Mouse (Mus musculus) kidney, adult 2 months (tissue): ENCODE results near the gene Ctu1. TPM values are rescaled to one million over a fixed set of nuclear protein-coding genes. Genes with fewer than 3 reads are reported as not detected.

ENCODE experiments used
- DNase-seq: peaks from one replicate; pipeline ENCODE4 v3.0.0; 2021
- H3K27ac ChIP-seq: fragments of 200-500 bp; 2 replicates; pipeline ENCODE4 v1.5.1; 2012; ENCODE audit warnings: low read depth, low read length, control low read depth, inconsistent platforms; ENCODE audit not compliant: insufficient read depth
- H3K27me3 ChIP-seq: fragments of 200-500 bp; replicated peaks from 2 replicates; pipeline ENCODE4 v1.6.1; 2012; ENCODE audit warnings: mild to moderate bottlenecking, moderate library complexity, low read length, inconsistent platforms; ENCODE audit not compliant: control insufficient read depth, insufficient read depth
- H3K36me3 ChIP-seq: fragments of 200-500 bp; 2 replicates; pipeline ENCODE4 v1.6.1; 2012; ENCODE audit warnings: mild to moderate bottlenecking, moderate library complexity, low read length, inconsistent platforms; ENCODE audit not compliant: control insufficient read depth, insufficient read depth
- H3K4me1 ChIP-seq: fragments of 200-500 bp; 2 replicates; pipeline ENCODE4 v1.6.1; 2011; ENCODE audit warnings: low read length; ENCODE audit not compliant: control insufficient read depth, insufficient read depth
- H3K4me3 ChIP-seq: fragments of 200-500 bp; 2 replicates; pipeline ENCODE4 v1.5.1; 2011; ENCODE audit warnings: mild to moderate bottlenecking, low read depth, low read length, control low read depth; ENCODE audit not compliant: insufficient read depth
- CTCF ChIP-seq: fragments of 200-500 bp; conservative IDR thresholded peaks from 2 replicates; pipeline ENCODE4 v1.5.1; 2011; ENCODE audit warnings: low read depth, mild to moderate bottlenecking, control low read depth, low read length, moderate library complexity, mixed read lengths; ENCODE audit not compliant: insufficient read depth, insufficient read length
- POLR2A ChIP-seq: fragments of 200-500 bp; IDR thresholded peaks from one replicate; pipeline ENCODE4 v1.6.1; 2011; ENCODE audit warnings: low read depth, low read length, control low read depth
- WGBS: fragments of 180-500 bp; shearing (Covaris S2); methylation state at CpG from one replicate; pipeline ENCODE4 v1.1.7; 2018; 5-methylcytosine and 5-hydroxymethylcytosine counted together
- polyA plus RNA-seq: library from polyadenylated mRNA; depleted of rRNA; stranded (reverse); fragments of >200 nt; gene quantifications from 2 replicates; pipeline ENCODE4 v1.2.3, GENCODE M21; 2012; rRNA removed

Gene Ctu1
- 6.1 and 7.0 TPM in 2 replicates for polyA plus RNA-seq

GRCm38 (mm10) chr7:43671809-43672580, at the start of gene Ctu1:
Ctu1 (plus strand) TSS chr7:43672016.
- peaks cover 4% of the 10 kb centered on the region; the same call in 1 of the 2 replicates for H3K4me1 ChIP-seq
- peak; percentile 98 for DNase-seq
- 1% methylated on average over 26 of the region's 26 CpGs for WGBS
- H3K4me3 ChIP-seq, result peak within 1 kb of the TSS; percentile 75
- H3K27me3 ChIP-seq, result no peaks in the 10 kb centered on the region
- H3K36me3 ChIP-seq, result no peaks in the 10 kb centered on the region
- TF ChIP-seq POLR2A (peak; percentile 16), CTCF (no peak)
- peak within 1 kb of the TSS; percentile 65; the same call in 1 of the 2 replicates for H3K27ac ChIP-seq

DNA sequence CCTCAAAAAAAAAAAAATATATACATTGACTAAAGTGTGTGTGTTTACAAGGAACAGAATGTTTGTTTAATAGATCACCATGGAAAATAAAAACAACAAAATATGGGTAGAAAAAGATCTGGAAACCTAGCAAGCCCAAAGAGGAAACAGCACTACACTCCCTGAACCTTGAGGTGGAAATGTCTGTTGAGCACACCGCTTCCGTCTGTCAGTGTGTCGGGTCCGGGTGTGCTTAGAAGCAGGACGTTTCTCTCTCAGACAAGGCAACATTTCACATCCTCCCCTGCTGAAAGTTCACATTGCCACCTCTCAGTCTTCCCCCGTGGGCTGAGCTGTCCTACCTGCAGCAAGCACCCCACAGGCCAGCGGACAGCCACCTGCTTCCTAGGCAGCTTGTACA, 48.9 kb upstream of the Ctu1 start:
- Histone ChIP-seq H3K4me1 (no peaks in the 10 kb centered on the region), H3K27ac (no peak overlapping the region), H3K36me3 (no peaks in the 10 kb centered on the region), H3K27me3 (no peaks in the 10 kb centered on the region), H3K4me3 (no peak overlapping the region)
- no peak for DNase-seq
- WGBS, result 73% methylated on average over 7 of the region's 7 CpGs
- TF ChIP-seq POLR2A, result no peak
- no peak for TF ChIP-seq CTCF

DNA sequence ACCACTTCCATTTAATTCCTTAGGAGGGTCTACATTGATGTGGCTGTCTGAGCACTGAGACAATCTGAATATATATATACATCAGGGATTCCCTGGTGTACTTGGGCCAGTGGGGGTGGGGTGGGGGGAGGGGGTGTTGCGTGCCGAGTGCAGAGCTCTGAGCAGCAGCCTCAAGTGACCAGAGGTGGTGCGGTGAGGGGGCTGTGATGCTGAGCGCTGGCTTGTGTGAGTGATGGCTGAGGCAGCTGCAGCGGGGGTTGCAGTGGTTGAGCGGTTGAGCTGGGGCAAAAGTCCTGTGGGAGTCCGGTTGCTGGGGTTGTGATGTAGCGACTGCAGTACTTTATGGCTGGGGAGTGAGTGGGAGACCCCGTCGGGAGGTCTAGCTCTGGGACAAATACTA, 48.0 kb upstream of the Ctu1 start:
- Histone ChIP-seq H3K27me3 (no peaks in the 10 kb centered on the region), H3K4me3 (no peak overlapping the region), H3K27ac (no peak overlapping the region), H3K36me3 (no peaks in the 10 kb centered on the region), H3K4me1 (no peaks in the 10 kb centered on the region)
- 14% methylated on average over 10 of the region's 10 CpGs for WGBS
- DNase-seq, result no peak
- no peak for TF ChIP-seq CTCF
- no peak for TF ChIP-seq POLR2A

DNA sequence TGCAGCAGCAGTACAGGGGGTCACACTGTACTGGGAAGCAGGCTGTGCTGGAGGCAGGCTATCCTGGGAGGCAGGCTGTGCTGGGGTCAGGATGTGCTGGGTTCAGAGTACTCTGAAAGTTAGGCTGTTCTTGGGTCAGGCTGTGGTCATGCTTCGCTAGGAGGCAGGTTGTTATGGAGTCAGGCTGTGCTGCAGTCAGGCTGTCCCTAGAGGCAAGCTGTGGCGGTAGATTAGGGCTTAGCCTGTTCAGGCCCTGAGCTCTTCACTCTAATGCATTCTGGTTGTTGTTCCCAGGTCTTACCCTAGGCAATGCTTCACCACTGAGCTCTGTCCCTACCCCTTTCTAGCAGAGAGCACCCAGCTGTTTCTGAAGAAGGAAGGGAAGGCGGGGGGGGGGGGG, 46.8 kb upstream of the Ctu1 start:
- no peak overlapping the region for H3K4me3 ChIP-seq
- H3K27me3 ChIP-seq, result no peaks in the 10 kb centered on the region
- 72% methylated on average over 3 of the region's 3 CpGs for WGBS
- H3K4me1 ChIP-seq, result no peaks in the 10 kb centered on the region
- DNase-seq, result no peak
- no peaks in the 10 kb centered on the region for H3K36me3 ChIP-seq
- H3K27ac ChIP-seq, result no peak overlapping the region
- no peak for TF ChIP-seq POLR2A
- no peak for TF ChIP-seq CTCF

- H3K4me1 ChIP-seq, result no peaks in the 10 kb centered on the region
- no peaks in the 10 kb centered on the region for H3K36me3 ChIP-seq
- no peak overlapping the region for H3K27ac ChIP-seq
- TF ChIP-seq POLR2A, result no peak
- no peak overlapping the region for H3K4me3 ChIP-seq
- H3K27me3 ChIP-seq, result no peaks in the 10 kb centered on the region
- DNase-seq, result no peak
- WGBS, result 64% methylated on average over 8 of the region's 8 CpGs
Observed at GRCm38 (mm10) chr7:43625794-43626422, 45.9 kb upstream of the Ctu1 start.

- TF ChIP-seq POLR2A (no peak), CTCF (no peak)
- no peak overlapping the region for H3K4me3 ChIP-seq
- no peak for DNase-seq
- no peaks in the 10 kb centered on the region for H3K4me1 ChIP-seq
- H3K27ac ChIP-seq, result no peak overlapping the region
- H3K27me3 ChIP-seq, result no peaks in the 10 kb centered on the region
- 36% methylated on average over 4 of the region's 4 CpGs for WGBS
- H3K36me3 ChIP-seq, result no peaks in the 10 kb centered on the region
Observed at GRCm38 (mm10) chr7:43633940-43634339, 37.9 kb upstream of the Ctu1 start.

GRCm38 (mm10) chr7:43634500-43634899, 37.3 kb upstream of the Ctu1 start, which contains the start of gene Ceacam18:
Ceacam18 (plus strand) TSS chr7:43634707.
- Histone ChIP-seq H3K36me3 (no peaks in the 10 kb centered on the region), H3K4me1 (no peaks in the 10 kb centered on the region), H3K4me3 (no peak within 1 kb of the TSS), H3K27me3 (no peaks in the 10 kb centered on the region), H3K27ac (no peak within 1 kb of the TSS)
- 43% methylated on average over 6 of the region's 6 CpGs for WGBS
- DNase-seq, result no peak
- TF ChIP-seq POLR2A, result no peak
- no peak for TF ChIP-seq CTCF
